Mouse (Mus musculus) midbrain, postnatal 0 days (tissue): ENCODE results near the gene Tmem269. TPM values are rescaled to one million over a fixed set of nuclear protein-coding genes. Genes with fewer than 3 reads are reported as not detected.
A peak's percentile ranks its signal among the peaks of the same experiment; 100 is the strongest.

Experiments used
- ATAC-seq: fragments of 200-750 bp; cut with Nextera tagmentation; 2 replicates; pipeline ENCODE4 v1.8.0; 2017; ENCODE audit warnings: moderate number of reproducible peaks, mild to moderate bottlenecking, moderate TSS enrichment, moderate library complexity; ENCODE audit not compliant: low FRiP score
- DNase-seq: peaks from one replicate; pipeline ENCODE4 v3.0.0-alpha.2; 2015; ENCODE audit warnings: low spot score
- H3K27ac ChIP-seq: fragments of 300-500 bp; sonication (generic); 2 replicates; pipeline ENCODE4 v1.5.1; 2014; ENCODE audit warnings: low read depth, mild to moderate bottlenecking, low read length, mixed read lengths
- H3K27me3 ChIP-seq: fragments of 300-500 bp; sonication (generic); 2 replicates; pipeline ENCODE4 v1.6.1; 2014; ENCODE audit warnings: low read length, control low read depth, mixed read lengths; ENCODE audit not compliant: insufficient read depth
- H3K36me3 ChIP-seq: fragments of 300-500 bp; sonication (generic); 2 replicates; pipeline ENCODE4 v1.6.1; 2014; ENCODE audit warnings: low read length, control low read depth, mixed read lengths; ENCODE audit not compliant: insufficient read depth
- H3K4me1 ChIP-seq: fragments of 300-500 bp; sonication (generic); 2 replicates; pipeline ENCODE4 v1.6.1; 2014; ENCODE audit warnings: mild to moderate bottlenecking, control low read depth, antibody characterized with exemption, low read length, mixed read lengths; ENCODE audit not compliant: insufficient read depth
- H3K4me2 ChIP-seq: fragments of 300-500 bp; sonication (generic); 2 replicates; pipeline ENCODE4 v1.6.1; 2014; ENCODE audit warnings: low read depth, mild to moderate bottlenecking, low read length, mixed read lengths; ENCODE audit not compliant: poor library complexity, severe bottlenecking
- H3K4me3 ChIP-seq: fragments of 300-500 bp; sonication (generic); 2 replicates; pipeline ENCODE4 v1.5.1; 2014; ENCODE audit warnings: low read depth, mild to moderate bottlenecking, low read length, moderate library complexity
- H3K9ac ChIP-seq: fragments of 300-500 bp; sonication (generic); replicated peaks from 2 replicates; pipeline ENCODE4 v1.6.1; 2014; ENCODE audit warnings: mild to moderate bottlenecking, low read length, moderate library complexity, mixed read lengths; ENCODE audit not compliant: poor library complexity, severe bottlenecking
- H3K9me3 ChIP-seq: fragments of 300-500 bp; sonication (generic); 2 replicates; pipeline ENCODE4 v1.6.1; 2016; ENCODE audit warnings: low read length, control low read depth
- CTCF ChIP-seq: IDR thresholded peaks from 2 replicates; pipeline ENCODE4 v1.5.1; 2016; ENCODE audit warnings: antibody characterized with exemption, mild to moderate bottlenecking
- WGBS: fragments of 180-500 bp; shearing (Covaris S2); extraction: QIAGEN DNeasy Blood & Tissue Kit; methylation state at CpG from one replicate; pipeline ENCODE4 v1.1.7; 2014; 5-methylcytosine and 5-hydroxymethylcytosine counted together
- polyA plus RNA-seq: library from polyadenylated mRNA; unstranded; fragments of >200 nt; fragmentation: Nextera tagmentation; extraction: Ambion mirVana; gene quantifications from 2 replicates; pipeline ENCODE4 v1.2.1, GENCODE M21; 2015
- total RNA-seq: library from RNA; depleted of rRNA; stranded (reverse); fragments of >200 nt; gene quantifications from 2 replicates; pipeline ENCODE4 v1.2.3, GENCODE M21; 2014

Tmem269 gene
- total and polyA plus RNA-seq, 2 experiments from 2014 or later, result 0.11 to 0.43 TPM

- under 1% methylated on average over 41 of the region's 71 CpGs for WGBS
- ATAC-seq (peak; percentile 96), DNase-seq (peak; percentile 99)
- TF ChIP-seq CTCF, result no peak
- Histone ChIP-seq H3K27ac (peak within 1 kb of the TSS; percentile 57), H3K9ac (peak within 1 kb of the TSS; percentile 74), H3K4me3 (peak within 1 kb of the TSS; percentile 91), H3K36me3 (peaks cover 11% of the 10 kb centered on the region), H3K4me1 (peaks cover 8% of the 10 kb centered on the region; the same call in 1 of the 2 replicates), H3K4me2 (peak within 1 kb of the TSS; percentile 86), H3K9me3 (no peaks in the 10 kb centered on the region), H3K27me3 (no peaks in the 10 kb centered on the region)
Measured at GRCm38 (mm10) chr4:119232410-119233255, 14.6 kb upstream of the Tmem269 start, which contains the start of the genes AU022252 and P3h1. Gene AU022252 (minus strand): TSS chr4:119232712. Gene P3h1 (plus strand): TSS chr4:119232915.

- H3K9ac ChIP-seq, result no peak overlapping the region
- no peaks in the 10 kb centered on the region for H3K27me3 ChIP-seq
Measured at GRCm38 (mm10) chr4:119226751-119227150, 8.7 kb upstream of the Tmem269 start.

GRCm38 (mm10) chr4:119225719-119226118 is 7.7 kb upstream of the Tmem269 start:
- peaks cover 29% of the 10 kb centered on the region for H3K36me3 ChIP-seq
- no peak overlapping the region for H3K9ac ChIP-seq
- WGBS, result 91% methylated on average over 9 of the region's 9 CpGs
- no peak for ATAC-seq
- H3K4me1 ChIP-seq, result no peaks in the 10 kb centered on the region
- H3K4me2 ChIP-seq, result no peak overlapping the region
- no peak overlapping the region for H3K4me3 ChIP-seq
- no peak overlapping the region for H3K27ac ChIP-seq
- H3K9me3 ChIP-seq, result no peaks in the 10 kb centered on the region
- DNase-seq, result no peak
- no peaks in the 10 kb centered on the region for H3K27me3 ChIP-seq
- no peak for TF ChIP-seq CTCF

More at GRCm38 (mm10) chr4:119226751-119227150, 8.7 kb upstream of the Tmem269 start:
- WGBS, result 93% methylated on average over 11 of the region's 11 CpGs
- H3K4me1 ChIP-seq, result no peaks in the 10 kb centered on the region; the same call in 1 of the 2 replicates
- no peak overlapping the region for H3K4me2 ChIP-seq
- H3K36me3 ChIP-seq, result peaks cover 29% of the 10 kb centered on the region
- no peak overlapping the region for H3K4me3 ChIP-seq
- DNase-seq, result no peak
- no peak for ATAC-seq
- no peak overlapping the region for H3K27ac ChIP-seq
- H3K9me3 ChIP-seq, result no peaks in the 10 kb centered on the region
- no peak for TF ChIP-seq CTCF

- DNase-seq, result no peak
- TF ChIP-seq CTCF, result no peak
- WGBS, result 97% methylated on average over 3 of the region's 3 CpGs
Measured at GRCm38 (mm10) chr4:119224534-119224933, 6.5 kb upstream of the Tmem269 start.

GRCm38 (mm10) chr4:119223696-119224095 is 5.7 kb upstream of the Tmem269 start:
- Histone ChIP-seq H3K4me1 (no peaks in the 10 kb centered on the region), H3K27me3 (no peaks in the 10 kb centered on the region), H3K4me2 (no peak overlapping the region), H3K27ac (no peak overlapping the region), H3K4me3 (no peak overlapping the region), H3K9ac (no peak overlapping the region), H3K9me3 (no peaks in the 10 kb centered on the region), H3K36me3 (peaks cover 29% of the 10 kb centered on the region)
- TF ChIP-seq CTCF, result peak; percentile 71
- DNase-seq (peak; percentile 22), ATAC-seq (no peak)
- 96% methylated on average over 1 of the region's 1 CpGs for WGBS

More at GRCm38 (mm10) chr4:119224534-119224933, 6.5 kb upstream of the Tmem269 start:
- Histone ChIP-seq H3K36me3 (peaks cover 29% of the 10 kb centered on the region), H3K27me3 (no peaks in the 10 kb centered on the region), H3K4me3 (no peak overlapping the region), H3K4me2 (no peak overlapping the region), H3K27ac (no peak overlapping the region), H3K9me3 (no peaks in the 10 kb centered on the region), H3K4me1 (no peaks in the 10 kb centered on the region), H3K9ac (no peak overlapping the region)
- ATAC-seq, result no peak

GRCm38 (mm10) chr4:119216667-119217066 is 1.4 kb downstream of the Tmem269 start:
- no peak for TF ChIP-seq CTCF
- ATAC-seq, result no peak
- H3K9ac ChIP-seq, result no peak overlapping the region
- H3K9me3 ChIP-seq, result no peaks in the 10 kb centered on the region
- no peak overlapping the region for H3K27ac ChIP-seq
- no peaks in the 10 kb centered on the region for H3K36me3 ChIP-seq
- no peak for DNase-seq
- 70% methylated on average over 8 of the region's 8 CpGs for WGBS
- no peak overlapping the region for H3K4me2 ChIP-seq
- no peak overlapping the region for H3K4me3 ChIP-seq
- H3K27me3 ChIP-seq, result no peaks in the 10 kb centered on the region
- no peaks in the 10 kb centered on the region for H3K4me1 ChIP-seq
